Mouse (Mus musculus) embryonic fibroblast, embryonic 13.5 days (primary cell): ENCODE results near the gene Accs. TPM values are rescaled to one million over a fixed set of nuclear protein-coding genes. Genes with fewer than 3 reads are reported as not detected.

ENCODE experiments used
- H3K27ac ChIP-seq: 2 replicates; pipeline ENCODE4 v1.5.1; 2012; ENCODE audit warnings: low read length, control low read depth, inconsistent platforms; ENCODE audit not compliant: insufficient read depth
- H3K4me1 ChIP-seq: 2 replicates; pipeline ENCODE4 v1.6.1; 2011; ENCODE audit warnings: low read length; ENCODE audit not compliant: control insufficient read depth, insufficient read depth
- H3K4me3 ChIP-seq: 2 replicates; pipeline ENCODE4 v1.5.1; 2011; ENCODE audit warnings: mild to moderate bottlenecking, control low read depth, low read length; ENCODE audit not compliant: insufficient read depth
- CTCF ChIP-seq: IDR thresholded peaks from 2 replicates; pipeline ENCODE4 v1.5.1; 2011; ENCODE audit warnings: mild to moderate bottlenecking, control low read depth, low read length, moderate library complexity, borderline replicate concordance; ENCODE audit not compliant: insufficient read depth
- POLR2A ChIP-seq: IDR thresholded peaks from 2 replicates; pipeline ENCODE4 v1.6.1; 2011; ENCODE audit warnings: low read depth, mild to moderate bottlenecking, control low read depth, low read length, moderate library complexity
- polyA plus RNA-seq: library from polyadenylated mRNA; stranded (reverse); fragments of >200 nt; gene quantifications from 2 replicates; pipeline ENCODE4 v1.2.4, GENCODE M21; 2011; ENCODE audit warnings: low read depth; ENCODE audit not compliant: missing spikeins, insufficient read length

Gene Accs
- polyA plus RNA-seq, 1 experiment = 8.1 TPM

- Histone ChIP-seq H3K4me3 (no peak overlapping the region), H3K4me1 (no peaks in the 10 kb centered on the region), H3K27ac (no peak overlapping the region)
- TF ChIP-seq CTCF = no peak
- TF ChIP-seq POLR2A = no peak
These were observed 46.8 kb downstream of the Accs start for GRCm38 (mm10) chr2:93802947-93803346.

DNA sequence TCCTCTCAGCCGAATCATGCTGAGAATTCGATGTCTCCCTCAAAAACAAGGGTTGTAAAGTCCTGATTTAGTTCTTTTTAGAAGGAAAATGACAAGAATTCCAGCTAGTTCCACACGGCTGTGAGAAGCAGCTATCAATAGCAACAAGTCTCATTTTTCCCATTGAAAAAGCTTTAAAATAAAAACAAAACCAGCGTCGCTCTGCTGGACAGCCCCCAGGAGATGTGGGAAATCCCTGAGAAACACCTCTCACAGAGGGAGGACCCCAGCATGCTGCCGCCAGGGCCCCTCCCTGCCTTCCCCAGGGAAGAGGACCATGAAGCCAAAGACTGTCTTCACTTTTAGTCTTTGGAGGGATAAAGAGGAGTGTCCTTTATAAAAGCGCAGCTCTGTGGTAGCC, 48.6 kb downstream of the Accs start:
- TF ChIP-seq CTCF (no peak), POLR2A (no peak)
- Histone ChIP-seq H3K4me3 (no peak overlapping the region), H3K27ac (no peak overlapping the region), H3K4me1 (no peaks in the 10 kb centered on the region)

- H3K4me3 ChIP-seq = no peak overlapping the region
- no peak overlapping the region for H3K27ac ChIP-seq
- no peaks in the 10 kb centered on the region for H3K4me1 ChIP-seq
- TF ChIP-seq CTCF = no peak
- TF ChIP-seq POLR2A = no peak
These were observed 52.5 kb downstream of the Accs start for GRCm38 (mm10) chr2:93797162-93797795.

GRCm38 (mm10) chr2:93794375-93794774, 55.4 kb downstream of the Accs start:
- Histone ChIP-seq H3K27ac (no peak overlapping the region), H3K4me1 (no peaks in the 10 kb centered on the region), H3K4me3 (no peak overlapping the region)
- no peak for TF ChIP-seq CTCF
- TF ChIP-seq POLR2A = no peak

- Histone ChIP-seq H3K27ac (no peak overlapping the region), H3K4me1 (no peaks in the 10 kb centered on the region), H3K4me3 (no peak overlapping the region)
- TF ChIP-seq CTCF (no peak), POLR2A (no peak)
These were observed 57.9 kb downstream of the Accs start for GRCm38 (mm10) chr2:93791516-93792499.

GRCm38 (mm10) chr2:93790798-93791345, 58.9 kb downstream of the Accs start:
- TF ChIP-seq CTCF (no peak), POLR2A (no peak)
- Histone ChIP-seq H3K4me1 (no peaks in the 10 kb centered on the region), H3K4me3 (no peak overlapping the region), H3K27ac (no peak overlapping the region)

GRCm38 (mm10) chr2:93788557-93788956, 61.2 kb downstream of the Accs start:
- no peaks in the 10 kb centered on the region for H3K4me1 ChIP-seq
- H3K27ac ChIP-seq = no peak overlapping the region
- TF ChIP-seq CTCF = no peak
- H3K4me3 ChIP-seq = no peak overlapping the region

DNA sequence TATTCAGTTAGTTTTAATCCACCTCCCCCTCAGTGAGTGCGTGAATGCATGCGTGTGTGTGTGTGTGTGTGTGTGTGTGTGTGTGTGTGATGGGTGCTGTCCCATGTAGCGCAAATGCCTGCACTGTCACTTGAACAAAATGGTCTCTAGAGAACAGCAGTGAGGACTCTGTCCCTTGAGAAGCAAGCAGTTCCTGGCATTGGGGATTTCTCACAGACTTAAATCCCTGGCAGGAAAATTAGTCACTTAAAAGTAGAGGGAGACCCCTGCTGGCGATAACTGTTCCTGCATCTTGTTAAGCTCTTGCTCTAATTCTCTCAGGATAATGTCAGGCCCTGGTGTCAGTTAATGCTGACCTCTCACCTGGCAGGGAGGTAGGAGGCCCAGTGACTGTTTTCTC, 63.6 kb downstream of the Accs start:
- no peaks in the 10 kb centered on the region for H3K4me1 ChIP-seq
- TF ChIP-seq CTCF (no peak), POLR2A (no peak)
- no peak overlapping the region for H3K4me3 ChIP-seq
- H3K27ac ChIP-seq = no peak overlapping the region

DNA sequence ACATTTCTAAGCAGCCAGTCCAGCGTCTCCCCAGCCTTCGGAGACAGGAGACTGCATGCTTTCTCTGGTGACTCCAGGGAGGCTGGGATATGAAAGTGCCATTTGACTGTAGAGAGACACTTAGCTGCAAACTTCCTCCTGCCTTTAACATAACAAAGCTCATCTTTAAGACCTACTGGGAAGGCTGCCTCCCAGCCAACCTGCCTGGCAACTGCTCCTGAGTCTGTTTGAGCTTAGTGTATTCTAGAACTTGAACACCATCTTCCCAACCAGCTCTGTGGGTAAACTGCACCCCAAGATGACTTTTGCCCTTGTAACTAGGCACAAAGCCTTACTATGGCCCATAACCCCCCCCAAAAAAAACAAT, 64.3 kb downstream of the Accs start:
- Histone ChIP-seq H3K4me1 (no peaks in the 10 kb centered on the region), H3K27ac (no peak overlapping the region), H3K4me3 (no peak overlapping the region)
- TF ChIP-seq CTCF (no peak), POLR2A (no peak)
